Mouse (Mus musculus) hindbrain, postnatal 0 days (tissue): ENCODE data around the gene Shisa6. TPM values are rescaled to one million over a fixed set of nuclear protein-coding genes. Genes with fewer than 3 reads are reported as not detected.

ENCODE experiments used
- ATAC-seq: fragments of 200-750 bp; cut with Nextera tagmentation; 2 replicates; pipeline ENCODE4 v1.8.0; 2017; ENCODE audit warnings: mild to moderate bottlenecking, moderate TSS enrichment, moderate library complexity
- DNase-seq: peaks from one replicate; pipeline ENCODE4 v3.0.0-alpha.2; 2015; ENCODE audit warnings: low spot score
- H3K27ac ChIP-seq: fragments of 300-500 bp; sonication (generic); 2 replicates; pipeline ENCODE4 v1.5.1; 2014; ENCODE audit warnings: mild to moderate bottlenecking
- H3K27me3 ChIP-seq: fragments of 300-500 bp; sonication (generic); 2 replicates; pipeline ENCODE4 v1.6.1; 2014; ENCODE audit warnings: low read length, mixed read lengths; ENCODE audit not compliant: insufficient read depth
- H3K36me3 ChIP-seq: fragments of 300-500 bp; sonication (generic); 2 replicates; pipeline ENCODE4 v1.6.1; 2014; ENCODE audit warnings: low read length, mixed read lengths; ENCODE audit not compliant: insufficient read depth
- H3K4me1 ChIP-seq: fragments of 300-500 bp; sonication (generic); 2 replicates; pipeline ENCODE4 v1.6.1; 2014; ENCODE audit warnings: antibody characterized with exemption, low read length, mixed read lengths; ENCODE audit not compliant: insufficient read depth
- H3K4me2 ChIP-seq: fragments of 300-500 bp; sonication (generic); 2 replicates; pipeline ENCODE4 v1.6.1; 2014; ENCODE audit warnings: low read depth, mild to moderate bottlenecking, low read length, moderate library complexity, mixed read lengths
- H3K4me3 ChIP-seq: fragments of 300-500 bp; sonication (generic); 2 replicates; pipeline ENCODE4 v1.5.1; 2014; ENCODE audit warnings: low read length
- H3K9ac ChIP-seq: fragments of 300-500 bp; sonication (generic); replicated peaks from 2 replicates; pipeline ENCODE4 v1.6.1; 2014; ENCODE audit warnings: mild to moderate bottlenecking, low read length, moderate library complexity, mixed read lengths
- H3K9me3 ChIP-seq: fragments of 300-500 bp; sonication (generic); 2 replicates; pipeline ENCODE4 v1.6.1; 2016; ENCODE audit warnings: low read length, mixed read lengths
- CTCF ChIP-seq: IDR thresholded peaks from 2 replicates; pipeline ENCODE4 v1.5.1; 2016; ENCODE audit warnings: antibody characterized with exemption, control low read depth, low read depth
- WGBS: fragments of 180-500 bp; shearing (Covaris S2); extraction: QIAGEN DNeasy Blood & Tissue Kit; methylation state at CpG from one replicate; pipeline ENCODE4 v1.1.7; 2014; 5-methylcytosine and 5-hydroxymethylcytosine counted together
- polyA plus RNA-seq: library from polyadenylated mRNA; unstranded; fragments of >200 nt; fragmentation: Nextera tagmentation; extraction: Ambion mirVana; gene quantifications from 2 replicates; pipeline ENCODE4 v1.2.1, GENCODE M21; 2015
- total RNA-seq: library from RNA; depleted of rRNA; stranded (reverse); fragments of >200 nt; gene quantifications from 2 replicates; pipeline ENCODE4 v1.2.3, GENCODE M21; 2014

Shisa6 gene
- total and polyA plus RNA-seq, 2 experiments from 2014 or later = 3.7 to 12.6 TPM

DNA sequence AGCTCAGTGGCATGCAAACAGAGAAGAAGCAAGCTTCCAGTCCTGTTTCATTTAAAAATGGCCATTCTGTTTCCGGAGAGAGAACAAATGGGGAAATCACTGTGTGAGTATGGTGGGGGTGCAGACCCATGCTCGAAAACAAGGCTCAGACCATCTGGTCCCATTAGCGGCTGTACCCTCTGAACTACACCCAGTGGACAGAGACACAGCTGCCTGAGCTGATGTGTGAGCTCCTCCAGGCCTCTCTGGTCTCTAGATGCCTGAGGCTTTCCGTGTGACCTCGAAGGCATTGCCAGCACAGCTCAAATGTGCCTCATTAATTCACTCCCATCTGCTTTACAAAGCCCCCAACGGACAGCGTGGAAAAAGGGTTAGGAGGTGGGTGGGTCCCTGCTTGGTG, 125.7 kb downstream of the Shisa6 start:
- no peak for DNase-seq

GRCm38 (mm10) chr11:66387561-66387960, 138.2 kb downstream of the Shisa6 start:
- Histone ChIP-seq H3K27ac (no peak overlapping the region), H3K27me3 (no peaks in the 10 kb centered on the region), H3K9ac (no peak overlapping the region), H3K9me3 (no peaks in the 10 kb centered on the region), H3K4me3 (no peak overlapping the region), H3K36me3 (no peaks in the 10 kb centered on the region), H3K4me2 (no peak overlapping the region), H3K4me1 (no peaks in the 10 kb centered on the region)
- 39% methylated on average over 3 of the region's 3 CpGs for WGBS
- DNase-seq (peak; percentile 70), ATAC-seq (no peak)
- TF ChIP-seq CTCF = peak; percentile 44

More for the DNA sequence above, 125.7 kb downstream of the Shisa6 start:
- Histone ChIP-seq H3K9me3 (no peaks in the 10 kb centered on the region), H3K4me1 (no peaks in the 10 kb centered on the region; the same call in 1 of the 2 replicates), H3K27ac (no peak overlapping the region), H3K4me3 (no peak overlapping the region), H3K27me3 (no peaks in the 10 kb centered on the region), H3K4me2 (no peak overlapping the region), H3K9ac (no peak overlapping the region), H3K36me3 (no peaks in the 10 kb centered on the region)
- WGBS = 42% methylated on average over 7 of the region's 7 CpGs
- no peak for TF ChIP-seq CTCF
- no peak for ATAC-seq

DNA sequence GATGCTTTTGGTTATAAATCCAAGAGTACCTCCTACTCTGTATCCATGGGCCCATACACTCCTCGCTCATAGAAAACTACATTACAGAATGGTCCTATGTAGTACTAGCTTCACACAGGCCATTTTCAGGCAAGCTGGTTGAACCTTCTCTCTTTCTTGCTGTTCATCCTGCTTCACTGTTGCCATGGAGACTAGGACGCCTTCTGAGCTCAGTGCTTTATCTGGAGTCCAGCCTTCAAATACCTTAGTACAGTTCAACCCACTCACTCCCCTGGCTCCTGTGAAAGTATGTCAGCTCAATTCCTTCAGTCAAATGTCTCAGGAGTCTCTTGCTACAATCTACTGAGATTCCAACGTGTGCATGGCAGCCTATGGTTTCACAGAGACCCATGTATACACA, 154.0 kb downstream of the Shisa6 start:
- no peaks in the 10 kb centered on the region for H3K9me3 ChIP-seq
- WGBS = 54% methylated on average over 3 of the region's 3 CpGs
- no peak for TF ChIP-seq CTCF
- H3K27me3 ChIP-seq = no peaks in the 10 kb centered on the region
- no peaks in the 10 kb centered on the region for H3K36me3 ChIP-seq
- H3K4me2 ChIP-seq = no peak overlapping the region
- no peaks in the 10 kb centered on the region for H3K4me1 ChIP-seq
- no peak overlapping the region for H3K27ac ChIP-seq
- DNase-seq (peak; percentile 25), ATAC-seq (no peak)
- no peak overlapping the region for H3K9ac ChIP-seq
- H3K4me3 ChIP-seq = no peak overlapping the region

GRCm38 (mm10) chr11:66369764-66370163, 156.0 kb downstream of the Shisa6 start:
- no peak overlapping the region for H3K4me3 ChIP-seq
- no peak overlapping the region for H3K4me2 ChIP-seq
- no peaks in the 10 kb centered on the region for H3K27me3 ChIP-seq
- no peak for TF ChIP-seq CTCF
- ATAC-seq (no peak), DNase-seq (no peak)
- no peak overlapping the region for H3K9ac ChIP-seq
- H3K4me1 ChIP-seq = no peaks in the 10 kb centered on the region
- WGBS = 91% methylated on average over 4 of the region's 4 CpGs
- no peaks in the 10 kb centered on the region for H3K36me3 ChIP-seq
- H3K27ac ChIP-seq = no peak overlapping the region
- H3K9me3 ChIP-seq = no peaks in the 10 kb centered on the region

DNA sequence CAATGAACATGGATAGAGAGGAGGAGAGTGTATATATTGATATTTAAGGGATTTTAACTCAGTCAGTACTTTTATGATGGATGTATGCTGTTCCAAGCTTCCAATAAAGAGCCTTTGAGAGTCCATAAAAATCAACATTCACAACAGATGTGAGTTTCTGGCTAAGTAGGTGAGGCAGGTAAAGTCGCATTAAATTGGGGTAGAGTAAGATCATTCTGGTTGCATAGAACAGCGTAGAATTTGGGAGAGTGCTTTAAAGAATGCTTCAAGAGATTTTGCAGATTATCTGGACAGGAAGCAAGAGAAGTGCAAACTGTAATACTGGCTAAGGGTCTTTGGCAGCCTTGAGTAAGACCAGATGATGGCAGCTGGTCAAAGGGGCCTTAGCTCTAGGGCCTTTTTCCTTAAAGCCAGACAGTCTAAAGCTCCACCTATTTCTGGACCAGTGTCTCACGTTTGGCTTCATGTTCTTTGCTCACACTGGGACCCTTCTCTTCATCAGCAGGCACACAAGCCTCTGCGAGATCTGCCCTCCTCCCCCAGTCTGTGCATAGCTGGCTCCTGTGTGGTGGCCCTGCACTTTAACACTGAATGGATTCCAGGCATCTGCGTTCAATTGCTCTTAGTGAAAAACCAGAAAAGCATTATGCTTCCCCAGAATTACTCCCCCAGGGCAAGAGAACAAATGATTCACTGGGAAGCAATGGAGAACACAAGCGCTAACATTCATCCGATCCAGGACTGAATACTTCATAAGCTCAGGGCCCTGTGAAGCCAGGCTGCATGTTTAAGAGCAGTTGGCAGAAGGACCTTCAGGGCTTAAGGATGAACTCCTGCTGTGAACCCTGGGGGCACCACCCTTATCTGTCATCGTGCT, 158.7 kb downstream of the Shisa6 start:
- no peak for TF ChIP-seq CTCF
- no peak overlapping the region for H3K9ac ChIP-seq
- ATAC-seq (no peak), DNase-seq (no peak)
- H3K4me2 ChIP-seq = no peak overlapping the region
- no peaks in the 10 kb centered on the region for H3K4me1 ChIP-seq
- no peak overlapping the region for H3K4me3 ChIP-seq
- H3K27me3 ChIP-seq = no peaks in the 10 kb centered on the region
- no peaks in the 10 kb centered on the region for H3K36me3 ChIP-seq
- WGBS = 57% methylated on average over 8 of the region's 8 CpGs
- no peaks in the 10 kb centered on the region for H3K9me3 ChIP-seq
- H3K27ac ChIP-seq = no peak overlapping the region

- WGBS = 80% methylated on average over 1 of the region's 1 CpGs
- no peak for ATAC-seq
- no peaks in the 10 kb centered on the region for H3K27me3 ChIP-seq
These were observed 166.0 kb downstream of the Shisa6 start for GRCm38 (mm10) chr11:66359811-66360210.

DNA sequence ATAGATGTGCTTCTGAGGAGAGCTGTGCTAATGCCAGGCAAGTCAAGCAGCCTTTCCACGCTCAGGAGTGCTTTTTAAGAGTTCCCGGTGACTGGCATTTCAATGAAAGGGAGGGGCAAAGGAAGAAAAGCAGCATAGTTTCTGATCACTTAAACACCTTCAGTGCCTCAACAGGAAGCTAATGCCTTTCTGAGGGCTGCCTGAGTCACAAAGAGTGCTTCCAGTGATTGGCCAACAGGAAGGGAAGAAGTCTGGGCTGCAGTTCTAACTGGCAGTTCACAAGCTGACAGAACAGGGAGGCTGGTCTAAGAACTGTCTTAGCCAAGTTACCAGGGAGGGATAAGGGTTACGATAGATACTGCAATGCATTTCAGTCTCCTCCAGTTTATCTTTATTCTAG, 180.9 kb downstream of the Shisa6 start:
- no peak for TF ChIP-seq CTCF
- WGBS = 63% methylated on average over 3 of the region's 3 CpGs
- no peak for DNase-seq
- Histone ChIP-seq H3K27ac (no peak overlapping the region), H3K4me3 (no peak overlapping the region), H3K27me3 (no peaks in the 10 kb centered on the region), H3K36me3 (no peaks in the 10 kb centered on the region), H3K9me3 (no peaks in the 10 kb centered on the region), H3K4me1 (no peaks in the 10 kb centered on the region), H3K9ac (no peak overlapping the region), H3K4me2 (no peak overlapping the region)
- ATAC-seq = no peak

More at GRCm38 (mm10) chr11:66359811-66360210, 166.0 kb downstream of the Shisa6 start:
- no peak overlapping the region for H3K9ac ChIP-seq
- H3K27ac ChIP-seq = no peak overlapping the region
- no peak for DNase-seq
- H3K4me1 ChIP-seq = no peaks in the 10 kb centered on the region
- H3K9me3 ChIP-seq = no peaks in the 10 kb centered on the region
- no peak overlapping the region for H3K4me3 ChIP-seq
- H3K36me3 ChIP-seq = no peaks in the 10 kb centered on the region
- no peak overlapping the region for H3K4me2 ChIP-seq
- no peak for TF ChIP-seq CTCF
